In genomic region chr4:133266248-133266880, GRCm38 (mm10) we compare ENCODE assay signal across 25 mouse cellular contexts. TPM values are rescaled to one million over a fixed set of nuclear protein-coding genes. Genes with fewer than 3 reads are reported as not detected.
DNase-seq lines count a peak whose midpoint lies in the region; ATAC-seq and TF ChIP-seq lines count a peak whose summit lies in the region.
"Had no signal": no experiment of that assay in that cellular context is flagged by ENCODE, and none has a peak within 500 bp of the region (broad histone marks: within the 10 kb centered on the region; RNA-seq: fewer than 3 reads in every experiment).

No protein-coding gene starts in this region.

- ATAC-seq in liver, embryonic 11.5 days (replicated peaks; ENCODE audit: low FRiP score), result no peak
- ATAC-seq: CD4-positive, CD25-positive, alpha-beta regulatory T cell, adult 4 months; forebrain, embryonic 13.5 days; forebrain, embryonic 16.5 days; intestine, postnatal 0 days had no signal

- no peak for TF ChIP-seq EP300 in heart, adult 2 months (IDR thresholded peaks at IDR 0.05; ENCODE audit: insufficient read depth, low read depth, low read length)

- H3K36me3 ChIP-seq in heart, adult 2 months (ENCODE audit: control insufficient read depth, insufficient read depth, low read length), result no peaks in the 10 kb centered on the region; the same call in 1 of the 2 replicates
- peaks cover 79% of the 10 kb centered on the region for H3K36me3 ChIP-seq in heart, embryonic 10.5 days
- H3K36me3 ChIP-seq in liver, embryonic 11.5 days (ENCODE audit: control insufficient read depth, insufficient read depth, low read length), result peaks cover 52% of the 10 kb centered on the region

- H3K4me1 ChIP-seq in heart, adult 2 months (ENCODE audit: control insufficient read depth, insufficient read depth, low read length), result peaks cover 13% of the 10 kb centered on the region
- no peaks in the 10 kb centered on the region; the same call in 1 of the 2 replicates for H3K4me1 ChIP-seq in heart, embryonic 10.5 days
- peaks cover 29% of the 10 kb centered on the region for H3K4me1 ChIP-seq in brown adipose tissue, adult 24 weeks (ENCODE audit: control insufficient read depth, insufficient read depth, insufficient read length, low read length)
- H3K4me1 ChIP-seq in liver, embryonic 11.5 days (replicated peaks; ENCODE audit: control insufficient read depth, insufficient read depth, low read length), result peaks cover 5% of the 10 kb centered on the region; the same call in 1 of the 2 replicates
- H3K4me1 ChIP-seq: forebrain, embryonic 13.5 days; hindbrain, embryonic 12.5 days; hindbrain, embryonic 15.5 days had no signal

- peak; percentile 70 for DNase-seq in gastrocnemius, adult 2 months
- no peak for DNase-seq in gastrocnemius, postnatal 36 days
- peak in 1 of 2 experiments; percentile 32 for DNase-seq in heart, adult 2 months
- DNase-seq in heart, embryonic 10.5 days (ENCODE audit: low spot score), result no peak
- peak; percentile 66 for DNase-seq in adipocyte (ENCODE audit: low spot score)
- DNase-seq in liver, embryonic 11.5 days (ENCODE audit: low spot score), result no peak
- DNase-seq: adrenal gland, adult 8-10 months; cerebellum, adult 11-12 months; cerebellum, adult 8-10 months; cerebellum, postnatal 10 days; cerebellum, postnatal 36 days had no signal

- no peaks in the 10 kb centered on the region for H3K79me2 ChIP-seq in heart, adult 2 months (replicated peaks; ENCODE audit: control insufficient read depth, insufficient read depth, low read length)

- H3K27me3 ChIP-seq in heart, adult 2 months (ENCODE audit: control insufficient read depth, insufficient read depth, low read length), result no peaks in the 10 kb centered on the region
- no peaks in the 10 kb centered on the region; the same call in 1 of the 2 replicates for H3K27me3 ChIP-seq in heart, embryonic 10.5 days (ENCODE audit: insufficient read depth, poor library complexity, severe bottlenecking)
- no peaks in the 10 kb centered on the region for H3K27me3 ChIP-seq in liver, embryonic 11.5 days (replicated peaks; ENCODE audit: control insufficient read depth, insufficient read depth, low read length)
- H3K27me3 ChIP-seq: forebrain, embryonic 13.5 days; hindbrain, embryonic 12.5 days; hindbrain, embryonic 15.5 days had no signal

- 82% methylated on average over 12 of the region's 12 CpGs for WGBS in heart, adult 2 months
- WGBS in heart, embryonic 10.5 days, result 93% methylated on average over 12 of the region's 12 CpGs
- WGBS in liver, embryonic 11.5 days, result 92% methylated on average over 12 of the region's 12 CpGs

- H3K27ac ChIP-seq in gastrocnemius, adult 2 months, result peak overlapping the region; percentile 78
- peak overlapping the region; percentile 7; the same call in 1 of the 2 replicates for H3K27ac ChIP-seq in heart, adult 2 months
- H3K27ac ChIP-seq in heart, embryonic 10.5 days, result no peak overlapping the region
- peak overlapping the region; percentile 84 for H3K27ac ChIP-seq in brown adipose tissue, adult 24 weeks (replicated peaks; ENCODE audit: low read depth, low read length)
- no peak overlapping the region for H3K27ac ChIP-seq in liver, embryonic 11.5 days (ENCODE audit: low read depth, low read length)
- H3K27ac ChIP-seq: forebrain, embryonic 10.5 days; forebrain, embryonic 13.5 days; hindbrain, embryonic 12.5 days; hindbrain, embryonic 15.5 days had no signal

- no peak overlapping the region for H3K4me3 ChIP-seq in gastrocnemius, adult 2 months
- no peak overlapping the region for H3K4me3 ChIP-seq in heart, adult 2 months
- no peak overlapping the region for H3K4me3 ChIP-seq in heart, embryonic 10.5 days
- no peak overlapping the region for H3K4me3 ChIP-seq in brown adipose tissue, adult 24 weeks (ENCODE audit: insufficient read depth, low read depth, low read length)
- H3K4me3 ChIP-seq in liver, embryonic 11.5 days (ENCODE audit: low read depth, low read length), result no peak overlapping the region
- H3K4me3 ChIP-seq: forebrain, embryonic 10.5 days; forebrain, embryonic 13.5 days; hindbrain, embryonic 12.5 days; hindbrain, embryonic 15.5 days had no signal

- no peak for TF ChIP-seq CTCF in gastrocnemius, adult 2 months (IDR thresholded peaks at IDR 0.05)
- no peak for TF ChIP-seq CTCF in heart, adult 2 months (IDR thresholded peaks at IDR 0.05)

- intact Hi-C loops in gastrocnemius, adult 2 months (cut with DNase I), result no loop called here
- intact Hi-C loops in gastrocnemius, postnatal 36 days (cut with DNase I), result no loop called here
- intact Hi-C loops in heart, adult 2 months (cut with DNase I), result no loop called here

- no peaks in the 10 kb centered on the region for H3K9me3 ChIP-seq in heart, embryonic 10.5 days
- no peaks in the 10 kb centered on the region for H3K9me3 ChIP-seq in liver, embryonic 11.5 days (ENCODE audit: control insufficient read depth, low read length)
- H3K9me3 ChIP-seq: hindbrain, embryonic 15.5 days had no signal

- no peak for TF ChIP-seq POLR2A in heart, adult 2 months (IDR thresholded peaks at IDR 0.05; ENCODE audit: insufficient read depth, low read depth, low read length)

- H3K9ac ChIP-seq in heart, adult 2 months (ENCODE audit: low read depth, low read length), result no peak overlapping the region
- H3K9ac ChIP-seq in liver, embryonic 11.5 days (ENCODE audit: low read depth, low read length), result no peak overlapping the region
- H3K9ac ChIP-seq: forebrain, embryonic 13.5 days; hindbrain, embryonic 12.5 days; hindbrain, embryonic 15.5 days had no signal

- H3K4me2 ChIP-seq in liver, embryonic 11.5 days, result no peak overlapping the region
- H3K4me2 ChIP-seq: forebrain, embryonic 13.5 days; heart, embryonic 11.5 days; hindbrain, embryonic 12.5 days; hindbrain, embryonic 15.5 days had no signal

RNA-seq across cellular contexts. Expression of gene Sytl1, which starts 3.5 kb away (rescaled TPM):
- not detected for total RNA-seq in gastrocnemius, adult 2 months (2021)
- total RNA-seq in gastrocnemius, postnatal 36 days (2021), result under 1 TPM in 1 of 2 experiments, not detected in 1; 0.64 TPM
- total RNA-seq in heart, adult 2 months (2021), result under 1 TPM; 0.29 to 0.61 TPM
- polyA plus RNA-seq in heart, adult 2 months (2012; rRNA removed), result 0.53 and 0.80 TPM in 2 replicates
- 0.28 and 0.60 TPM in 2 replicates for polyA plus RNA-seq in heart, embryonic 10.5 days (2016; fragmentation: Nextera tagmentation; extraction: Ambion mirVana)
- 2.4 and 3.2 TPM in 2 replicates for polyA plus RNA-seq in brown adipose tissue, adult 24 weeks (2012; ENCODE audit: insufficient read depth, insufficient read length, missing spikeins)
- 0.39 and 0.52 TPM in 2 replicates for polyA plus RNA-seq in liver, embryonic 11.5 days (2014; fragmentation: Nextera tagmentation; extraction: Ambion mirVana)

RNA-seq across cellular contexts. Expression of gene Tmem222, which starts 11.2 kb away (rescaled TPM):
- total RNA-seq in gastrocnemius, adult 2 months (2021), result 10 to 100 TPM; 21.6 to 25.7 TPM
- 10 to 100 TPM; 20.9 to 22.5 TPM for total RNA-seq in gastrocnemius, postnatal 36 days (2021)
- 10 to 100 TPM; 31.9 to 33.9 TPM for total RNA-seq in heart, adult 2 months (2021)
- polyA plus RNA-seq in heart, adult 2 months (2012; rRNA removed), result 48.3 and 72.9 TPM in 2 replicates
- polyA plus RNA-seq in heart, embryonic 10.5 days (2016; fragmentation: Nextera tagmentation; extraction: Ambion mirVana), result 66.8 and 75.2 TPM in 2 replicates
- polyA plus RNA-seq in brown adipose tissue, adult 24 weeks (2012; ENCODE audit: insufficient read depth, insufficient read length, missing spikeins), result 28.8 and 34.4 TPM in 2 replicates
- 73.5 and 74.2 TPM in 2 replicates for polyA plus RNA-seq in liver, embryonic 11.5 days (2014; fragmentation: Nextera tagmentation; extraction: Ambion mirVana)

RNA-seq across cellular contexts. Expression of gene Map3k6, which starts 25.7 kb away (rescaled TPM):
- 10 to 100 TPM; 10.5 to 15.0 TPM for total RNA-seq in gastrocnemius, adult 2 months (2021)
- total RNA-seq in gastrocnemius, postnatal 36 days (2021), result 10 to 100 TPM in 1 of 2 experiments, 1 to 10 TPM in 1; 7.1 to 10.4 TPM
- 10 to 100 TPM; 16.3 to 27.3 TPM for total RNA-seq in heart, adult 2 months (2021)
- polyA plus RNA-seq in heart, adult 2 months (2012; rRNA removed), result 12.0 and 15.7 TPM in 2 replicates
- polyA plus RNA-seq in heart, embryonic 10.5 days (2016; fragmentation: Nextera tagmentation; extraction: Ambion mirVana), result 2.5 and 3.4 TPM in 2 replicates
- polyA plus RNA-seq in brown adipose tissue, adult 24 weeks (2012; ENCODE audit: insufficient read depth, insufficient read length, missing spikeins), result 8.1 and 8.3 TPM in 2 replicates
- 2.2 and 3.5 TPM in 2 replicates for polyA plus RNA-seq in liver, embryonic 11.5 days (2014; fragmentation: Nextera tagmentation; extraction: Ambion mirVana)

RNA-seq across cellular contexts. Expression of gene Gpr3, which starts 54.0 kb away (rescaled TPM):
- not detected for total RNA-seq in gastrocnemius, adult 2 months (2021)
- not detected for total RNA-seq in gastrocnemius, postnatal 36 days (2021)
- total RNA-seq in heart, adult 2 months (2021), result under 1 TPM in 1 of 2 experiments, not detected in 1; 0.11 TPM
- 0.15 and 0.37 TPM in 2 replicates for polyA plus RNA-seq in heart, adult 2 months (2012; rRNA removed)
- polyA plus RNA-seq in heart, embryonic 10.5 days (2016; fragmentation: Nextera tagmentation; extraction: Ambion mirVana), result 0.09 and 0.18 TPM in 2 replicates
- not detected in 2 replicates for polyA plus RNA-seq in brown adipose tissue, adult 24 weeks (2012; ENCODE audit: insufficient read depth, insufficient read length, missing spikeins)
- 0.17 TPM in 1 of 2 replicates, not detected in the other for polyA plus RNA-seq in liver, embryonic 11.5 days (2014; fragmentation: Nextera tagmentation; extraction: Ambion mirVana)
- total RNA-seq: gastrocnemius, adult 8-10 months had no signal
- polyA plus RNA-seq: CD4-positive, CD25-positive, alpha-beta regulatory T cell, adult 4 months; intestine, embryonic 14.5 days; intestine, postnatal 0 days had no signal

RNA-seq across cellular contexts. Expression of gene Cd164l2, which starts 54.4 kb away (rescaled TPM):
- total RNA-seq in gastrocnemius, adult 2 months (2021), result under 1 TPM in 1 of 2 experiments, not detected in 1; 0.26 TPM
- total RNA-seq in gastrocnemius, postnatal 36 days (2021), result under 1 TPM in 1 of 2 experiments, not detected in 1; 0.27 TPM
- total RNA-seq in heart, adult 2 months (2021), result not detected
- polyA plus RNA-seq in heart, adult 2 months (2012; rRNA removed), result 0.53 and 0.66 TPM in 2 replicates
- 0.39 and 1.3 TPM in 2 replicates for polyA plus RNA-seq in heart, embryonic 10.5 days (2016; fragmentation: Nextera tagmentation; extraction: Ambion mirVana)
- 3.3 and 4.1 TPM in 2 replicates for polyA plus RNA-seq in brown adipose tissue, adult 24 weeks (2012; ENCODE audit: insufficient read depth, insufficient read length, missing spikeins)
- polyA plus RNA-seq in liver, embryonic 11.5 days (2014; fragmentation: Nextera tagmentation; extraction: Ambion mirVana), result 0.70 and 0.77 TPM in 2 replicates
- total RNA-seq: granulocyte monocyte progenitor cell, adult 5-6 weeks; hematopoietic stem cell, adult 5-6 weeks; MEL had no signal

Comparison
In these comparisons a context has a peak if more than half of its experiments do, and no peak if none do; other contexts are left out.
1. DNase-seq: peak in gastrocnemius, adult 2 months (single experiment) and adipocyte (single experiment); none in gastrocnemius, postnatal 36 days (0 of 2), heart, embryonic 10.5 days (single experiment) and liver, embryonic 11.5 days (single experiment).
2. H3K27ac ChIP-seq: peak in gastrocnemius, adult 2 months (single experiment), heart, adult 2 months (single experiment) and brown adipose tissue, adult 24 weeks (single experiment); none in heart, embryonic 10.5 days (single experiment) and liver, embryonic 11.5 days (single experiment).